Mouse (Mus musculus): ENCODE results near the gene Agpat3. TPM values are rescaled to one million over a fixed set of nuclear protein-coding genes. Genes with fewer than 3 reads are reported as not detected.
"Not testable (repeated sequence)": the region's sequence is repeated elsewhere in the genome, so short reads cannot be mapped to it uniquely, and the experiment has no call there.

Agpat3 gene
- polyA plus RNA-seq, 1 experiment from 2014 or later = 69.9 TPM

GRCm38 (mm10) chr10:78378516-78378915 lies 26.2 kb upstream of the Agpat3 start:
- Histone ChIP-seq H3K9me3 (no peaks in the 10 kb centered on the region), H3K4me1 (no peaks in the 10 kb centered on the region), H3K9ac (replicated peaks) (no peak overlapping the region), H3K27me3 (no peaks in the 10 kb centered on the region), H3K4me2 (replicated peaks) (no peak overlapping the region), H3K36me3 (no peaks in the 10 kb centered on the region), H3K27ac (replicated peaks) (no peak overlapping the region), H3K4me3 (no peak overlapping the region)
- ATAC-seq (replicated peaks) = no peak
- WGBS = 92% methylated on average over 7 of the region's 7 CpGs

- H3K27me3 ChIP-seq = no peaks in the 10 kb centered on the region
- no peaks in the 10 kb centered on the region for H3K9me3 ChIP-seq
- no peaks in the 10 kb centered on the region for H3K36me3 ChIP-seq
- WGBS = 69% methylated on average over 27 of the region's 27 CpGs
- H3K4me1 ChIP-seq = no peaks in the 10 kb centered on the region
- H3K27ac ChIP-seq (replicated peaks) = no peak overlapping the region
- no peak overlapping the region for H3K4me3 ChIP-seq
- H3K9ac ChIP-seq (replicated peaks) = no peak overlapping the region
- ATAC-seq (replicated peaks) = no peak
- no peak overlapping the region for H3K4me2 ChIP-seq (replicated peaks)
These were observed 20.7 kb upstream of the Agpat3 start for GRCm38 (mm10) chr10:78372681-78373668.

GRCm38 (mm10) chr10:78371746-78372145 lies 19.5 kb upstream of the Agpat3 start:
- H3K4me1 ChIP-seq = no peaks in the 10 kb centered on the region
- H3K36me3 ChIP-seq = no peaks in the 10 kb centered on the region
- no peaks in the 10 kb centered on the region for H3K9me3 ChIP-seq
- ATAC-seq (replicated peaks) = no peak
- no peak overlapping the region for H3K4me2 ChIP-seq (replicated peaks)
- H3K27ac ChIP-seq (replicated peaks) = no peak overlapping the region
- WGBS = 92% methylated on average over 6 of the region's 6 CpGs
- no peak overlapping the region for H3K9ac ChIP-seq (replicated peaks)
- H3K27me3 ChIP-seq = no peaks in the 10 kb centered on the region
- H3K4me3 ChIP-seq = no peak overlapping the region

GRCm38 (mm10) chr10:78367586-78367985 lies 15.3 kb upstream of the Agpat3 start:
- Histone ChIP-seq H3K9me3 (no peaks in the 10 kb centered on the region), H3K4me2 (replicated peaks) (no peak overlapping the region), H3K4me3 (no peak overlapping the region), H3K9ac (replicated peaks) (no peak overlapping the region), H3K36me3 (no peaks in the 10 kb centered on the region), H3K27me3 (no peaks in the 10 kb centered on the region), H3K27ac (replicated peaks) (no peak overlapping the region), H3K4me1 (no peaks in the 10 kb centered on the region)
- 51% methylated on average over 4 of the region's 4 CpGs for WGBS
- no peak for ATAC-seq (replicated peaks)

GRCm38 (mm10) chr10:78366851-78367312 lies 14.6 kb upstream of the Agpat3 start:
- ATAC-seq (replicated peaks) = no peak
- Histone ChIP-seq H3K4me2 (replicated peaks) (no peak overlapping the region), H3K9me3 (no peaks in the 10 kb centered on the region), H3K4me3 (no peak overlapping the region), H3K27ac (replicated peaks) (no peak overlapping the region), H3K4me1 (no peaks in the 10 kb centered on the region), H3K9ac (replicated peaks) (no peak overlapping the region), H3K36me3 (no peaks in the 10 kb centered on the region), H3K27me3 (no peaks in the 10 kb centered on the region)
- WGBS = 68% methylated on average over 9 of the region's 9 CpGs

GRCm38 (mm10) chr10:78366195-78366834 lies 14.0 kb upstream of the Agpat3 start:
- H3K9ac ChIP-seq (replicated peaks) = no peak overlapping the region
- 44% methylated on average over 5 of the region's 5 CpGs for WGBS
- H3K9me3 ChIP-seq = no peaks in the 10 kb centered on the region
- no peak overlapping the region for H3K4me3 ChIP-seq
- no peak overlapping the region for H3K4me2 ChIP-seq (replicated peaks)
- no peaks in the 10 kb centered on the region for H3K4me1 ChIP-seq
- H3K27ac ChIP-seq (replicated peaks) = no peak overlapping the region
- ATAC-seq (replicated peaks) = no peak
- H3K27me3 ChIP-seq = no peaks in the 10 kb centered on the region
- H3K36me3 ChIP-seq = no peaks in the 10 kb centered on the region

- no peak overlapping the region for H3K9ac ChIP-seq (replicated peaks)
- H3K9me3 ChIP-seq = no peaks in the 10 kb centered on the region
- 92% methylated on average over 6 of the region's 6 CpGs for WGBS
- no peaks in the 10 kb centered on the region for H3K4me1 ChIP-seq
- no peaks in the 10 kb centered on the region for H3K36me3 ChIP-seq
- H3K4me2 ChIP-seq (replicated peaks) = no peak overlapping the region
- H3K27ac ChIP-seq (replicated peaks) = no peak overlapping the region
- no peak for ATAC-seq (replicated peaks)
- no peaks in the 10 kb centered on the region for H3K27me3 ChIP-seq
- H3K4me3 ChIP-seq = no peak overlapping the region
These were observed 13.3 kb upstream of the Agpat3 start for GRCm38 (mm10) chr10:78365555-78365954.

GRCm38 (mm10) chr10:78364106-78364505 lies 11.8 kb upstream of the Agpat3 start:
- Histone ChIP-seq H3K9ac (replicated peaks) (no peak overlapping the region), H3K4me2 (replicated peaks) (no peak overlapping the region), H3K27me3 (no peaks in the 10 kb centered on the region), H3K36me3 (no peaks in the 10 kb centered on the region), H3K27ac (replicated peaks) (no peak overlapping the region), H3K4me1 (no peaks in the 10 kb centered on the region), H3K4me3 (no peak overlapping the region), H3K9me3 (no peaks in the 10 kb centered on the region)
- no peak for ATAC-seq (replicated peaks)
- 89% methylated on average over 2 of the region's 2 CpGs for WGBS

GRCm38 (mm10) chr10:78363366-78363765 lies 11.1 kb upstream of the Agpat3 start:
- ATAC-seq (replicated peaks) = no peak
- H3K4me3 ChIP-seq = no peak overlapping the region
- H3K9ac ChIP-seq (replicated peaks) = no peak overlapping the region
- no peak overlapping the region for H3K4me2 ChIP-seq (replicated peaks)
- no peaks in the 10 kb centered on the region for H3K9me3 ChIP-seq
- H3K4me1 ChIP-seq = no peaks in the 10 kb centered on the region
- H3K36me3 ChIP-seq = no peaks in the 10 kb centered on the region
- H3K27me3 ChIP-seq = no peaks in the 10 kb centered on the region
- H3K27ac ChIP-seq (replicated peaks) = no peak overlapping the region
- WGBS = 91% methylated on average over 6 of the region's 6 CpGs

- Histone ChIP-seq H3K4me1 (no peaks in the 10 kb centered on the region), H3K4me2 (replicated peaks) (no peak overlapping the region), H3K4me3 (no peak overlapping the region), H3K9ac (replicated peaks) (no peak overlapping the region), H3K36me3 (no peaks in the 10 kb centered on the region), H3K27ac (replicated peaks) (no peak overlapping the region), H3K27me3 (no peaks in the 10 kb centered on the region), H3K9me3 (no peaks in the 10 kb centered on the region)
- 83% methylated on average over 2 of the region's 2 CpGs for WGBS
- ATAC-seq (replicated peaks) = no peak
These were observed 9.7 kb upstream of the Agpat3 start for GRCm38 (mm10) chr10:78361951-78362350.

GRCm38 (mm10) chr10:78360290-78360711 lies 8.0 kb upstream of the Agpat3 start:
- no peak overlapping the region for H3K9ac ChIP-seq (replicated peaks)
- WGBS = 78% methylated on average over 3 of the region's 3 CpGs
- H3K4me2 ChIP-seq (replicated peaks) = no peak overlapping the region
- no peak overlapping the region for H3K4me3 ChIP-seq
- no peak overlapping the region for H3K27ac ChIP-seq (replicated peaks)
- no peaks in the 10 kb centered on the region for H3K27me3 ChIP-seq
- no peaks in the 10 kb centered on the region for H3K9me3 ChIP-seq
- no peaks in the 10 kb centered on the region for H3K4me1 ChIP-seq
- H3K36me3 ChIP-seq = no peaks in the 10 kb centered on the region
- ATAC-seq (replicated peaks) = no peak

- ATAC-seq (replicated peaks); H3K36me3 ChIP-seq; H3K4me2 ChIP-seq (replicated peaks); H3K9me3 ChIP-seq; H3K27me3 ChIP-seq; H3K9ac ChIP-seq (replicated peaks); H3K4me1 ChIP-seq; H3K4me3 ChIP-seq; H3K27ac ChIP-seq (replicated peaks): not testable (repeated sequence)
- WGBS = 92% methylated on average over 3 of the region's 3 CpGs
These were observed 6.7 kb upstream of the Agpat3 start for GRCm38 (mm10) chr10:78358999-78359398.

Data from forebrain, embryonic 15.5 days (tissue).